Mouse (Mus musculus): Measurements from ENCODE around the gene Ambra1. TPM values are rescaled to one million over a fixed set of nuclear protein-coding genes. Genes with fewer than 3 reads are reported as not detected.

Ambra1 gene
- polyA plus RNA-seq, 1 experiment, result 21.1 TPM

DNA sequence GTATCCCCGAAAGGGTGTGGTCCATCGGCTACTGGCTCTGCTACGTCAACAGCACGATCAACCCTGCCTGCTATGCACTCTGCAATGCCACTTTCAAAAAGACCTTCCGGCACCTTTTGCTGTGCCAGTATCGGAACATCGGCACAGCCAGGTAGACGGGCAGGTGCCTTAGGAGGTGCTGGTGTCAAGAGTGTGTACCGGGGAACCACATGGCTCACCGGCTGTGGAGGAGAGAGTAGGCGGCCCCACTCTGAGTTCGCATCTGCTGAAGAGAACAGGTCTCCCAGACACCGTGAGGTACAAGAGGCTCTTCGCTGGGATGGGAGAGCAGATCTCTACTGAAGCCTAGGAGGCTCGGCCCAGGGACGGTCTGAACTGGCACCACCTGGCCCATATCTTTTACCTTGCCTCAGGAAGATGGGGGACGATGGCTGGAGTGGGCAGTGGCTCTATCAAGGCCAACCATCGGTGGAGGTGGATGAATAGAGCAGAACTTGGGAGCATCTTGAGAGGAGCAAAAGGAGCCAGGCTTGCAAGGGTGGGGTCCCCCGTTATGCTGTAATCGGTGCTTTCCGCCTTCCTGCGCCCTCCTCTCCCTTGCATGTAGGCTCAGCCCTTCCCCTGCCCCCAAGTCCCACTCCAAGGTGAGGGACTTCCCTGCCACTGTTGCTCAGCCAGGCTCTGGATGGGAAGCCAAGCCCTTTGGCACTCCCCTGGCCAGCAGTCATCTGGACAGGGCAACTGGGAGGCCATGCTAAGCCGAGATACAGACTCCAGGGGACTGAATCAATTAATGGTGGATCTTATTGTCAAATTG lies 198.8 kb downstream of the Ambra1 start:
- H3K27ac ChIP-seq (ENCODE audit: control insufficient read depth, insufficient read depth, low read depth, low read length, poor library complexity), result no peak overlapping the region
- WGBS, result 79% methylated on average over 23 of the region's 23 CpGs
- TF ChIP-seq CTCF (IDR thresholded peaks at IDR 0.05; ENCODE audit: control insufficient read depth, insufficient read depth, low read length) (no peak), POLR2A (IDR thresholded peaks at IDR 0.05; ENCODE audit: borderline replicate concordance, control insufficient read depth, low read depth, low read length) (no peak)

DNA sequence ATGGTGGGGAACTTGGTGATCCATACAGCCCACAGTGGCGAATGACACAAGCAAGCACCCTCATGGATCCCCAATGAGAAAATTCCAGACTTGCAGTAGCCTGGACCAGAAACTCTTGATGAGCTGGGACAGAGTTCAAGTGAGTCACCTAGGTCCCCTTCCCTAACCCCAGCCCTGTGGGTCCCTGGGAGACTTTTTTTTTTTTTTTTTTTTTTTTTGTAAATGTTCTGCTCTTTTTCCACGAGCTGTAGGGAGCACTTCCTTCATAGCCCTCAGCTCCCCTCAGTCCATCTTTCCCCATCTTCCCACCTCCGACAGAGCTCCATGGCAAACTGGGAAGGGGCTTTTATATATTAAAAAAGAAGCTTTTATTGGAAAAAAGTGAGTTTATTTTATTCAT lies 199.5 kb downstream of the Ambra1 start:
- no peak overlapping the region for H3K27ac ChIP-seq (ENCODE audit: control insufficient read depth, insufficient read depth, low read depth, low read length, poor library complexity)
- TF ChIP-seq CTCF (IDR thresholded peaks at IDR 0.05; ENCODE audit: control insufficient read depth, insufficient read depth, low read length) (no peak), POLR2A (IDR thresholded peaks at IDR 0.05; ENCODE audit: borderline replicate concordance, control insufficient read depth, low read depth, low read length) (no peak)
- 61% methylated on average over 3 of the region's 3 CpGs for WGBS
- no peak overlapping the region for H3K4me3 ChIP-seq (replicated peaks; ENCODE audit: control insufficient read depth, low read depth, low read length)
- peaks cover 1% of the 10 kb centered on the region; the same call in 1 of the 2 replicates for H3K4me1 ChIP-seq (ENCODE audit: control insufficient read depth, insufficient read depth, low read length)

More for the DNA sequence above, 198.8 kb downstream of the Ambra1 start:
- peaks cover 2% of the 10 kb centered on the region; the same call in 1 of the 2 replicates for H3K4me1 ChIP-seq (ENCODE audit: control insufficient read depth, insufficient read depth, low read length)
- no peak overlapping the region for H3K4me3 ChIP-seq (replicated peaks; ENCODE audit: control insufficient read depth, low read depth, low read length)

DNA sequence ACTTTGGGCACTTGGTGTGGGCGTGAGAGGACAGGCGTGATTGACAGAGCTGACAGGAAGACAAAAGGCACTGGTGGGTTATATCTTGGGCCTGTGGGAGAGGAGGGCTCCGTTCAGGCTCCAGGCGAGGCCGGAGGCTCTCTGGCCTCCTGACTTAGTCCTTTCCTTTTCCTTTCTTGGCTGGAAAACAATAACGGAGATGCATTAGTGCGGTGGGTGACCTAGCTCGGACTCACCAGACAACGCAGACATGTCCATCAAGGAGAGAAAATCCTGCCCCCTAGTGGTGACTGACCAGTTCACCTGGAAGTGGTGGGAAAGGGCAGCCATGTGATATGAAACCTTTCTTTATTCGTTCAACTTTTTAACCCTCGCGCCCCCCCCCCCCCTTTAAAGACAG lies 200.0 kb downstream of the Ambra1 start:
- Histone ChIP-seq H3K4me3 (replicated peaks; ENCODE audit: control insufficient read depth, low read depth, low read length) (no peak overlapping the region), H3K4me1 (ENCODE audit: control insufficient read depth, insufficient read depth, low read length) (peaks cover 1% of the 10 kb centered on the region; the same call in 1 of the 2 replicates), H3K27ac (ENCODE audit: control insufficient read depth, insufficient read depth, low read depth, low read length, poor library complexity) (no peak overlapping the region)
- TF ChIP-seq CTCF (IDR thresholded peaks at IDR 0.05; ENCODE audit: control insufficient read depth, insufficient read depth, low read length), result peak; percentile 76
- TF ChIP-seq POLR2A (IDR thresholded peaks at IDR 0.05; ENCODE audit: borderline replicate concordance, control insufficient read depth, low read depth, low read length), result no peak
- WGBS, result 21% methylated on average over 12 of the region's 12 CpGs

DNA sequence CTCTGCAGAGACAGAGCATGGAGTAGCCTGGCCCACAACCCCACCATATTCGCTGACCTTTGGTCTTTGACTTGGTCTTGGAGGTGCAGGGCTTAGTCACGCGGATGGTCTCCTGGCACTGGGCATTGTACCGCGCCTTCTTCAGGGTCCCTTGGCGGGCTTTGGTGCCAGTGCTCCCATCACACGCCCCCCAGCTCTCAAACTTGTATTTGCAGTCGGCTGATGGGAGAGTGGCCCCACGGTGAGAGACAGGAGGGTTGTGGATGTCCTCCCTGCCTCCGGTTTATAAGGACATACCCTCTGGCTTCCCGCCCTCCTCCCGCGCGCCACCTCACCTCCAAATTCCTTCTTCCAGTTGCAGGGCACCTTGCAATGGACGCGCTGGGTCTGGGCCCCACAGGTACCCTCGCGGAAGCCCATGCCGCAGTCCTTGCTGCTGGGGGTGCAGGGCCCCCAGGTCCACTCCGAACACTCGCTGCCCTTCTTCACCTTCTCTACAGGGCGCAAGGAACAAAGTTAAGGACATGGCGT lies 200.9 kb downstream of the Ambra1 start:
- WGBS, result 29% methylated on average over 23 of the region's 23 CpGs
- TF ChIP-seq POLR2A (IDR thresholded peaks at IDR 0.05; ENCODE audit: borderline replicate concordance, control insufficient read depth, low read depth, low read length) (no peak), CTCF (IDR thresholded peaks at IDR 0.05; ENCODE audit: control insufficient read depth, insufficient read depth, low read length) (no peak)
- peaks cover 1% of the 10 kb centered on the region; the same call in 1 of the 2 replicates for H3K4me1 ChIP-seq (ENCODE audit: control insufficient read depth, insufficient read depth, low read length)
- H3K4me3 ChIP-seq (replicated peaks; ENCODE audit: control insufficient read depth, low read depth, low read length), result no peak overlapping the region
- no peak overlapping the region for H3K27ac ChIP-seq (ENCODE audit: control insufficient read depth, insufficient read depth, low read depth, low read length, poor library complexity)

DNA sequence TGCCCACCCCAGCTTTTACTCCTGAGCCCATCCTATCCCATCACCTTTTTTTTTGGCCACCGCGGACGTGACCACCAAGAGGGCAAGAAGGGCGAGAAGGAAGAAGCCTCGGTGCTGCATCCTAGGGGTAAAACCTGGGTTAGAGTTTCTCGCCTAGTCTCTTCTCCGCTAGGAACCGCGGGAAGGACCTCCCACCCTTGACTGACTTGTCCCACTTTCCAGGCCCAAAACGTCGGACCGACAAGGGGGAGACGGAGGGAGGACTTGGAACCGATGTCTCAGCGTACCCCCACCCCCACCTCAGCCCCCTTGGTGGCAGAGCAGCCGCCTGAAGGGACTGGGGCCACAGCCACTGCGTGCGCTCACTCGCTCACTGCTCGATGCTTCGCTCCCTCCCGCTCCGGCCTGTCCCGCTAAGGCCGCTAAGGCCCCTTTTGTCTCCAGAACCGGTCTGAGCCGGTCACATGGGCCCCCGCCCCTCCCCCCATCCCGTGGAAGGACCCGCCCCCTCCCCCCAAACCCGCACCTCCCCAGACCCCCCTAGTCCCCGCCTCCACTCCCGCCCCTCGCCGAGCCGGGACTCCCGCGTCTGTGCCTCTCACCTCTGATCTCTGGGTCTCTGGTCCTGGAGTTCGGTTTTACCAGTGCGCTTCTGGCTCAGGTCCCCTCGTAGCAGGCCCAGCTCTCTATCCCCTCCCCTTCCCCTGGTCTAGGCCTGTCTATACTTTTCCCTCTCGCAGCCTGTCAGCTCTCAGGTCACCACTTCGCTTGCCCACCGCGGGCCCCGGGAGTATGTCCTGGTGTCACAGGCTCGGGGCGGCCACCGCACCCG lies 201.6 kb downstream of the Ambra1 start:
- Histone ChIP-seq H3K4me1 (ENCODE audit: control insufficient read depth, insufficient read depth, low read length) (peaks cover 1% of the 10 kb centered on the region; the same call in 1 of the 2 replicates), H3K4me3 (replicated peaks; ENCODE audit: control insufficient read depth, low read depth, low read length) (no peak overlapping the region), H3K27ac (ENCODE audit: control insufficient read depth, insufficient read depth, low read depth, low read length, poor library complexity) (no peak overlapping the region)
- 9% methylated on average over 49 of the region's 50 CpGs for WGBS
- TF ChIP-seq CTCF (IDR thresholded peaks at IDR 0.05; ENCODE audit: control insufficient read depth, insufficient read depth, low read length) (no peak), POLR2A (IDR thresholded peaks at IDR 0.05; ENCODE audit: borderline replicate concordance, control insufficient read depth, low read depth, low read length) (no peak)

DNA sequence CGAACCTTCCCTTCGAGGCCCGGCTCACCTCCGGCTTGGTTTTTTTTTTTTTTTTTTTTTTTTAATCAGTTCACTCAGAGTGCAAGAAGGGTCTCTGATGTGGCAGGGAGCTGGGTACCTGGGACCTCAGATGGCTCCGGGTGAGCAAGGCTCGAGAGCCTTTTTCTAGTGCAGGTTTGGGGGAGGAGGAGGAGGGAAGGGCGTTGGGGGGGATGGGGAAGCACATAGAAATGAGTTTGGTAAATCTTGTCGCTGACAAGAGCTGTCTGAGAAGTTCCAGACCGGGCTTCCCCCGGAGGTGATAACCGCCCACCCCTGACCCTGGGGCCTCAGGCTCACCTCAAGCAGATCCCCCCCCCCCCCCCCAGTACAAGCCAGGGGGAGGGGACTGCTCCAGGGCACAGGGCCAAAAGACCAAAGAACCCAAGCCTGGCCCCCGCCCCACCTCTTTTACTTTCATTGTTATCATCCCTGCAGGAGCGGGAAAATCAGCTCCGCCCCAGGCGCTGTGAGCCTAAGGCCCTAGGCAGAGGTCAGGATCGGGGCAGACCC lies 202.3 kb downstream of the Ambra1 start, which contains the start of gene Mdk:
Gene Mdk, minus strand, starts transcription at position 138 of the 552 bp plus-strand sequence.
- TF ChIP-seq POLR2A (IDR thresholded peaks at IDR 0.05; ENCODE audit: borderline replicate concordance, control insufficient read depth, low read depth, low read length), result no peak
- no peak for TF ChIP-seq CTCF (IDR thresholded peaks at IDR 0.05; ENCODE audit: control insufficient read depth, insufficient read depth, low read length)
- whole genome bisulfite sequencing, result 19% methylated on average over 16 of the region's 16 CpGs
- no peak within 1 kb of the TSS for H3K4me3 ChIP-seq (replicated peaks; ENCODE audit: control insufficient read depth, low read depth, low read length)
- peaks cover 1% of the 10 kb centered on the region; the same call in 1 of the 2 replicates for H3K4me1 ChIP-seq (ENCODE audit: control insufficient read depth, insufficient read depth, low read length)
- H3K27ac ChIP-seq (ENCODE audit: control insufficient read depth, insufficient read depth, low read depth, low read length, poor library complexity), result no peak within 1 kb of the TSS

DNA sequence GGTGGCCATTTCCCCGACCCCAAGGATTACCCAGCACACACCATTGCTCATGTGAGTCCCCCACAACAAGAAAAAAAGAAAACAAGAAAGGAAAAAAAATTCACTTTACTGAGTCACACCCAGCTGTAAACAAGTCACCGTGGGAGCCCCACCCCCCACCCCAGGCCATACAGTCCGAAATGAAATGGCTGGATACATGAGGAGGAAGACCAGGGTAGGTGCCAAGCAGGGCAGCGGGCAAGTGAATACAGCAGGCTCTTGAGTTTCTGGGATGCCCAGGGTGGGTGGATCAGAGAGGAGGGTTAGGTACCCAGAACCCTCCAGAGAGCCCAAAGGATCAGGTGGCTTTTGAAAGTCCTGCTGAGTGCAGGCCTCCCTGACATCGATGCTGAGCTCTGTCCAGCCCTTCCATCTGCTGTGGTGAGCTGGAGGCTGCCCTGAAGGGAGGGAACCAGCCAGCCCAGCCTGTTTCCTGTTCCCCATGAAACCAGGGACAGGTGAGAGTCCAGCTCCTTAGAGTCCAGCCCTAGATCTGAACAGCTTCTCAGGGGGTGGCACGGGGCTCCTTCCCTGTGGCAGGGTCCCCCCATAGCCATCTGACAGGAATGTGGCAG lies 202.9 kb downstream of the Ambra1 start:
- TF ChIP-seq POLR2A (IDR thresholded peaks at IDR 0.05; ENCODE audit: borderline replicate concordance, control insufficient read depth, low read depth, low read length) (no peak), CTCF (IDR thresholded peaks at IDR 0.05; ENCODE audit: control insufficient read depth, insufficient read depth, low read length) (no peak)
- 47% methylated on average over 6 of the region's 6 CpGs for WGBS
- no peak overlapping the region for H3K4me3 ChIP-seq (replicated peaks; ENCODE audit: control insufficient read depth, low read depth, low read length)
- no peaks in the 10 kb centered on the region for H3K4me1 ChIP-seq (ENCODE audit: control insufficient read depth, insufficient read depth, low read length)
- no peak overlapping the region for H3K27ac ChIP-seq (ENCODE audit: control insufficient read depth, insufficient read depth, low read depth, low read length, poor library complexity)

Measured in bone marrow, adult 2 months (tissue).